Mouse (Mus musculus) ES-Bruce4 (cell line): Measurements from ENCODE around the gene Dcpp2.

Experiments
- CTCF ChIP-seq: IDR thresholded peaks from one replicate; pipeline ENCODE4 v1.8.1; 2011; ENCODE audit warnings: low read depth, low read length
- EP300 ChIP-seq: IDR thresholded peaks from 2 replicates; pipeline ENCODE4 v1.6.1; 2011; ENCODE audit warnings: low read depth, low read length; ENCODE audit not compliant: insufficient read depth
- POLR2A ChIP-seq: IDR thresholded peaks from one replicate; pipeline ENCODE4 v1.8.1; 2011; ENCODE audit warnings: low read length; ENCODE audit not compliant: insufficient read depth

DNA sequence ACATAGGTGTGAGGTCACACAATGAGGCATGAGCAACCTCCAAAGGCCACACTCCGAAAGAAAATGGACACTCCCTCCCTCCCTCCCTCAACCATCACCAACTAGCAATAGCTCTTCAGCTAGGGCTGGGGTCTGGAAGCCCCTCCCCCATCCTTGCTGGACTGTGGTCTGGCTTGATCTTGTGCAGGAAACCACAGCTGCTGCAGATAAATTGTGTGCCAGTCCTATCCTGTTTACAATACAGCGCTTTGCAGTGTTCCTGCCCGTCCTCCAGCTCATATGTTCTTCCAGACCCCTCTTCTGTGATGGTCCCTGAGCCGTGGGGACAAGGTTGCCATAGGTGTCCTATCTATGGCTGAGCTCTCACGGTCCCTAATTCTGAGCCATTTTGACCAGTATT lies 50.5 kb downstream of the Dcpp2 start:
- TF ChIP-seq POLR2A (no peak), CTCF (no peak), EP300 (no peak)
